Mouse (Mus musculus): ENCODE measurements at regions not wholly inside any gene's neighbourhood (a gene's known extent, or its start where the extent isn't known, plus 50 kb on each side); places are given as distances from the start of the nearest gene placed in this dataset.
"Not testable (repeated sequence)": the region's sequence is repeated elsewhere in the genome, so short reads cannot be mapped to it uniquely, and the experiment has no call there.

GRCm38 (mm10) chr5:40177982-40178748 lies 422.9 kb upstream of the Hs3st1 start:
- ATAC-seq (replicated peaks; ENCODE audit: poor library complexity), result no peak

GRCm38 (mm10) chr5:40136740-40137285 lies 381.5 kb upstream of the Hs3st1 start:
- ATAC-seq (replicated peaks; ENCODE audit: poor library complexity), result no peak

- ATAC-seq (replicated peaks; ENCODE audit: poor library complexity), result no peak
These were observed 369.1 kb upstream of the Hs3st1 start for GRCm38 (mm10) chr5:40124337-40124736.

GRCm38 (mm10) chr5:40116849-40117248 lies 361.6 kb upstream of the Hs3st1 start:
- ATAC-seq (replicated peaks; ENCODE audit: poor library complexity), result no peak

- ATAC-seq (replicated peaks; ENCODE audit: poor library complexity), result not testable (repeated sequence)
These were observed 334.3 kb upstream of the Hs3st1 start for GRCm38 (mm10) chr5:40089576-40089975.

- ATAC-seq (replicated peaks; ENCODE audit: poor library complexity), result no peak
These were observed 290.0 kb upstream of the Hs3st1 start for GRCm38 (mm10) chr5:40045288-40045687.

GRCm38 (mm10) chr5:40034452-40034851 lies 279.2 kb upstream of the Hs3st1 start:
- ATAC-seq (replicated peaks; ENCODE audit: poor library complexity), result no peak

GRCm38 (mm10) chr5:40033686-40034085 lies 278.4 kb upstream of the Hs3st1 start:
- ATAC-seq (replicated peaks; ENCODE audit: poor library complexity), result no peak

- ATAC-seq (replicated peaks; ENCODE audit: poor library complexity), result no peak
These were observed 275.0 kb upstream of the Hs3st1 start for GRCm38 (mm10) chr5:40030261-40030660.

- no peak for ATAC-seq (replicated peaks; ENCODE audit: poor library complexity)
These were observed 260.7 kb upstream of the Hs3st1 start for GRCm38 (mm10) chr5:40015946-40016345.

- ATAC-seq (replicated peaks; ENCODE audit: poor library complexity), result no peak
These were observed 232.8 kb upstream of the Hs3st1 start for GRCm38 (mm10) chr5:39988039-39988438.

GRCm38 (mm10) chr5:39964371-39964770 lies 209.1 kb upstream of the Hs3st1 start:
- no peak for ATAC-seq (replicated peaks; ENCODE audit: poor library complexity)

GRCm38 (mm10) chr5:39960981-39961380 lies 205.7 kb upstream of the Hs3st1 start:
- peak; percentile 92 for ATAC-seq (replicated peaks; ENCODE audit: poor library complexity)

GRCm38 (mm10) chr5:39935564-39935963 lies 180.3 kb upstream of the Hs3st1 start:
- no peak for ATAC-seq (replicated peaks; ENCODE audit: poor library complexity)

- no peak for ATAC-seq (replicated peaks; ENCODE audit: poor library complexity)
These were observed 176.6 kb upstream of the Hs3st1 start for GRCm38 (mm10) chr5:39931890-39932289.

- ATAC-seq (replicated peaks; ENCODE audit: poor library complexity), result no peak
These were observed 154.1 kb upstream of the Hs3st1 start for GRCm38 (mm10) chr5:39909369-39909768.

GRCm38 (mm10) chr5:39871723-39872085 lies 116.4 kb upstream of the Hs3st1 start:
- ATAC-seq (replicated peaks; ENCODE audit: poor library complexity), result no peak

- ATAC-seq (replicated peaks; ENCODE audit: poor library complexity), result no peak
These were observed 115.8 kb upstream of the Hs3st1 start for GRCm38 (mm10) chr5:39870835-39871722.

- no peak for ATAC-seq (replicated peaks; ENCODE audit: poor library complexity)
These were observed 101.9 kb upstream of the Hs3st1 start for GRCm38 (mm10) chr5:39857192-39857591.

- ATAC-seq (replicated peaks; ENCODE audit: poor library complexity), result no peak
These were observed 101.4 kb upstream of the Hs3st1 start for GRCm38 (mm10) chr5:39856616-39857156.
